Mouse (Mus musculus): ENCODE results near the gene Gm4952. TPM values are rescaled to one million over a fixed set of nuclear protein-coding genes. Genes with fewer than 3 reads are reported as not detected.
A peak's percentile ranks its signal among the peaks of the same experiment; 100 is the strongest.

The Gm4952 gene
- polyA plus RNA-seq, 1 experiment from 2014 or later = not detected

GRCm38 (mm10) chr19:12575514-12575913 is 24.3 kb upstream of the Gm4952 start:
- no peak overlapping the region for H3K27ac ChIP-seq (replicated peaks)
- ATAC-seq (ENCODE audit: low read depth) = no peak
- H3K36me3 ChIP-seq = no peaks in the 10 kb centered on the region
- no peak overlapping the region for H3K4me3 ChIP-seq
- no peak overlapping the region for H3K9ac ChIP-seq
- H3K4me1 ChIP-seq (replicated peaks) = peaks cover 20% of the 10 kb centered on the region
- H3K4me2 ChIP-seq = no peak overlapping the region
- WGBS = 97% methylated on average over 2 of the region's 2 CpGs
- no peaks in the 10 kb centered on the region for H3K27me3 ChIP-seq
- H3K9me3 ChIP-seq = no peaks in the 10 kb centered on the region

- ATAC-seq (ENCODE audit: low read depth) = no peak
- Histone ChIP-seq H3K36me3 (no peaks in the 10 kb centered on the region), H3K9ac (no peak overlapping the region), H3K4me3 (no peak overlapping the region), H3K27me3 (no peaks in the 10 kb centered on the region), H3K27ac (replicated peaks) (no peak overlapping the region), H3K9me3 (no peaks in the 10 kb centered on the region), H3K4me1 (replicated peaks) (peaks cover 20% of the 10 kb centered on the region), H3K4me2 (no peak overlapping the region)
- 85% methylated on average over 2 of the region's 2 CpGs for WGBS
These were observed 23.1 kb upstream of the Gm4952 start for GRCm38 (mm10) chr19:12576639-12577038.

- H3K4me2 ChIP-seq = no peak overlapping the region
- H3K27ac ChIP-seq (replicated peaks) = no peak overlapping the region
- peaks cover 6% of the 10 kb centered on the region; the same call in 1 of the 2 replicates for H3K36me3 ChIP-seq
- H3K4me1 ChIP-seq (replicated peaks) = no peaks in the 10 kb centered on the region
- no peaks in the 10 kb centered on the region for H3K9me3 ChIP-seq
- H3K27me3 ChIP-seq = no peaks in the 10 kb centered on the region
- no peak overlapping the region for H3K4me3 ChIP-seq
- no peak overlapping the region for H3K9ac ChIP-seq
- WGBS = 82% methylated on average over 4 of the region's 4 CpGs
- no peak for ATAC-seq (ENCODE audit: low read depth)
These were observed 14.5 kb upstream of the Gm4952 start for GRCm38 (mm10) chr19:12585310-12585709.

GRCm38 (mm10) chr19:12591908-12592307 is 7.9 kb upstream of the Gm4952 start:
- WGBS = 3% methylated on average over 1 of the region's 1 CpGs
- Histone ChIP-seq H3K27me3 (peaks cover 10% of the 10 kb centered on the region; the same call in 1 of the 2 replicates), H3K9ac (no peak overlapping the region), H3K4me1 (replicated peaks) (peaks cover 7% of the 10 kb centered on the region), H3K4me2 (no peak overlapping the region), H3K27ac (replicated peaks) (no peak overlapping the region), H3K4me3 (no peak overlapping the region), H3K36me3 (peaks cover 5% of the 10 kb centered on the region; the same call in 1 of the 2 replicates), H3K9me3 (no peaks in the 10 kb centered on the region)
- ATAC-seq (ENCODE audit: low read depth) = 0 out of 2 replicates have a peak, but pooled peaks have one; percentile 17

GRCm38 (mm10) chr19:12595135-12595529 is 4.6 kb upstream of the Gm4952 start:
- Histone ChIP-seq H3K27me3 (peaks cover 12% of the 10 kb centered on the region; the same call in 1 of the 2 replicates), H3K27ac (replicated peaks) (no peak overlapping the region), H3K4me3 (peak overlapping the region; percentile 74), H3K9ac (no peak overlapping the region), H3K36me3 (no peaks in the 10 kb centered on the region), H3K4me2 (peak overlapping the region; percentile 95), H3K4me1 (replicated peaks) (peaks cover 12% of the 10 kb centered on the region), H3K9me3 (no peaks in the 10 kb centered on the region)
- ATAC-seq (ENCODE audit: low read depth) = no peak
- WGBS = 60% methylated on average over 2 of the region's 2 CpGs

- Histone ChIP-seq H3K9me3 (no peaks in the 10 kb centered on the region), H3K27ac (replicated peaks) (peak overlapping the region; percentile 81), H3K4me2 (peak overlapping the region; percentile 95), H3K4me3 (peak overlapping the region; percentile 74), H3K9ac (peak overlapping the region; percentile 83), H3K27me3 (peaks cover 12% of the 10 kb centered on the region; the same call in 1 of the 2 replicates), H3K4me1 (replicated peaks) (peaks cover 12% of the 10 kb centered on the region), H3K36me3 (no peaks in the 10 kb centered on the region)
- ATAC-seq (ENCODE audit: low read depth) = peak; percentile 93
- under 1% methylated on average over 49 of the region's 49 CpGs for WGBS
These were observed 4.1 kb upstream of the Gm4952 start for GRCm38 (mm10) chr19:12595530-12596289.

GRCm38 (mm10) chr19:12596290-12597072 is 3.3 kb upstream of the Gm4952 start:
- Histone ChIP-seq H3K27me3 (peaks cover 12% of the 10 kb centered on the region; the same call in 1 of the 2 replicates), H3K9me3 (no peaks in the 10 kb centered on the region), H3K4me2 (peak overlapping the region; percentile 95), H3K27ac (replicated peaks) (peak overlapping the region; percentile 81), H3K9ac (peak overlapping the region; percentile 83), H3K36me3 (no peaks in the 10 kb centered on the region), H3K4me3 (peak overlapping the region; percentile 74), H3K4me1 (replicated peaks) (peaks cover 12% of the 10 kb centered on the region)
- WGBS = 18% methylated on average over 23 of the region's 23 CpGs
- peak; percentile 75 for ATAC-seq (ENCODE audit: low read depth)

- Histone ChIP-seq H3K27me3 (peaks cover 12% of the 10 kb centered on the region; the same call in 1 of the 2 replicates), H3K4me3 (peak overlapping the region; percentile 74), H3K36me3 (no peaks in the 10 kb centered on the region), H3K9me3 (no peaks in the 10 kb centered on the region), H3K27ac (replicated peaks) (no peak overlapping the region), H3K9ac (peak overlapping the region; percentile 83), H3K4me1 (replicated peaks) (peaks cover 12% of the 10 kb centered on the region), H3K4me2 (peak overlapping the region; percentile 95)
- no peak for ATAC-seq (ENCODE audit: low read depth)
- 50% methylated on average over 3 of the region's 3 CpGs for WGBS
These were observed 2.7 kb upstream of the Gm4952 start for GRCm38 (mm10) chr19:12597073-12597405.

GRCm38 (mm10) chr19:12598674-12599073 is 1.1 kb upstream of the Gm4952 start:
- Histone ChIP-seq H3K27ac (replicated peaks) (no peak overlapping the region), H3K4me1 (replicated peaks) (peaks cover 12% of the 10 kb centered on the region), H3K4me2 (no peak overlapping the region), H3K27me3 (peaks cover 12% of the 10 kb centered on the region; the same call in 1 of the 2 replicates), H3K9ac (no peak overlapping the region), H3K4me3 (no peak overlapping the region), H3K9me3 (no peaks in the 10 kb centered on the region), H3K36me3 (no peaks in the 10 kb centered on the region)
- WGBS = 77% methylated on average over 3 of the region's 3 CpGs
- ATAC-seq (ENCODE audit: low read depth) = no peak

GRCm38 (mm10) chr19:12600684-12601480 is 1.1 kb downstream of the Gm4952 start:
- H3K9me3 ChIP-seq = no peaks in the 10 kb centered on the region
- no peaks in the 10 kb centered on the region for H3K36me3 ChIP-seq
- no peak overlapping the region for H3K27ac ChIP-seq (replicated peaks)
- no peak overlapping the region for H3K4me2 ChIP-seq
- H3K4me3 ChIP-seq = no peak overlapping the region
- WGBS = 15% methylated on average over 2 of the region's 2 CpGs
- no peak overlapping the region for H3K9ac ChIP-seq
- ATAC-seq (ENCODE audit: low read depth) = no peak
- peaks cover 12% of the 10 kb centered on the region for H3K4me1 ChIP-seq (replicated peaks)
- H3K27me3 ChIP-seq = peaks cover 8% of the 10 kb centered on the region; the same call in 1 of the 2 replicates

GRCm38 (mm10) chr19:12608336-12608735 is 8.6 kb downstream of the Gm4952 start:
- Histone ChIP-seq H3K36me3 (no peaks in the 10 kb centered on the region), H3K4me2 (no peak overlapping the region), H3K4me1 (replicated peaks) (no peaks in the 10 kb centered on the region), H3K9ac (no peak overlapping the region), H3K4me3 (no peak overlapping the region), H3K9me3 (no peaks in the 10 kb centered on the region), H3K27ac (replicated peaks) (no peak overlapping the region), H3K27me3 (no peaks in the 10 kb centered on the region)
- no peak for ATAC-seq (ENCODE audit: low read depth)

GRCm38 (mm10) chr19:12613646-12614045 is 13.9 kb downstream of the Gm4952 start:
- WGBS = 85% methylated on average over 1 of the region's 1 CpGs
- Histone ChIP-seq H3K9ac (no peak overlapping the region), H3K4me3 (no peak overlapping the region), H3K27ac (replicated peaks) (no peak overlapping the region), H3K4me2 (no peak overlapping the region), H3K4me1 (replicated peaks) (no peaks in the 10 kb centered on the region), H3K36me3 (no peaks in the 10 kb centered on the region), H3K9me3 (no peaks in the 10 kb centered on the region), H3K27me3 (no peaks in the 10 kb centered on the region)
- no peak for ATAC-seq (ENCODE audit: low read depth)

Data from neural tube, embryonic 13.5 days (tissue).